Comparison of ENCODE assay signal across 14 mouse cellular contexts in genomic region chr14:121311083-121311482, GRCm38 (mm10).
"Had no signal": no experiment of that assay in that cellular context is flagged by ENCODE, and none has a peak within 500 bp of the region (broad histone marks: within the 10 kb centered on the region; RNA-seq: fewer than 3 reads in every experiment).

No protein-coding gene starts in this region.

- H3K27me3 ChIP-seq: lung, embryonic 15.5 days; megakaryocyte, embryonic 14.5 days; midbrain, embryonic 12.5 days; neural tube, embryonic 12.5 days; stomach, embryonic 15.5 days had no signal

- H3K9me3 ChIP-seq: lung, embryonic 15.5 days; megakaryocyte, embryonic 14.5 days; midbrain, embryonic 12.5 days; neural tube, embryonic 12.5 days; stomach, embryonic 15.5 days had no signal

- H3K4me3 ChIP-seq: lung, embryonic 15.5 days; midbrain, embryonic 12.5 days; neural tube, embryonic 12.5 days; stomach, embryonic 15.5 days had no signal

- H3K9ac ChIP-seq: lung, embryonic 15.5 days; midbrain, embryonic 12.5 days; neural tube, embryonic 12.5 days; stomach, embryonic 15.5 days had no signal

- H3K36me3 ChIP-seq: lung, embryonic 15.5 days; midbrain, embryonic 12.5 days; neural tube, embryonic 12.5 days; stomach, embryonic 15.5 days had no signal

- ATAC-seq: midbrain, embryonic 16.5 days had no signal

- H3K27ac ChIP-seq: lung, embryonic 15.5 days; macrophage; midbrain, embryonic 12.5 days; neural tube, embryonic 12.5 days; stomach, embryonic 15.5 days had no signal

- H3K4me2 ChIP-seq: lung, embryonic 15.5 days; midbrain, embryonic 12.5 days; neural tube, embryonic 12.5 days; stomach, embryonic 15.5 days had no signal

- DNase-seq: lung, adult 2 months; lung, postnatal 14 days; lung, postnatal 36 days; midbrain, embryonic 14.5 days; right cerebral cortex, postnatal 14 days; thymus, adult 2 months; thymus, postnatal 25 days had no signal
